Mouse (Mus musculus): ENCODE measurements around the gene Echs1. TPM values are rescaled to one million over a fixed set of nuclear protein-coding genes. Genes with fewer than 3 reads are reported as not detected.
A peak's percentile ranks its signal among the peaks of the same experiment; 100 is the strongest.

The Echs1 gene
- total RNA-seq, 2 experiments from 2014 or later: 12.6 to 20.1 TPM

- ATAC-seq (replicated peaks; ENCODE audit: low FRiP score, poor library complexity, severe bottlenecking): peak; percentile 40
These were observed 46.1 kb downstream of the Echs1 start for GRCm38 (mm10) chr7:140070042-140070711.

GRCm38 (mm10) chr7:140067397-140067796 is 48.9 kb downstream of the Echs1 start:
- no peak for ATAC-seq (replicated peaks; ENCODE audit: low FRiP score, poor library complexity, severe bottlenecking)

GRCm38 (mm10) chr7:140063092-140063491 is 53.2 kb downstream of the Echs1 start:
- ATAC-seq (replicated peaks; ENCODE audit: low FRiP score, poor library complexity, severe bottlenecking): no peak

GRCm38 (mm10) chr7:140062307-140062706 is 54.0 kb downstream of the Echs1 start:
- no peak for ATAC-seq (replicated peaks; ENCODE audit: low FRiP score, poor library complexity, severe bottlenecking)

GRCm38 (mm10) chr7:140061832-140062130 is 54.5 kb downstream of the Echs1 start:
- ATAC-seq (replicated peaks; ENCODE audit: low FRiP score, poor library complexity, severe bottlenecking): no peak

- no peak for ATAC-seq (replicated peaks; ENCODE audit: low FRiP score, poor library complexity, severe bottlenecking)
These were observed 55.1 kb downstream of the Echs1 start for GRCm38 (mm10) chr7:140060936-140061831.

GRCm38 (mm10) chr7:140059601-140060000 is 56.7 kb downstream of the Echs1 start:
- no peak for ATAC-seq (replicated peaks; ENCODE audit: low FRiP score, poor library complexity, severe bottlenecking)

GRCm38 (mm10) chr7:140058528-140058927 is 57.7 kb downstream of the Echs1 start:
- ATAC-seq (replicated peaks; ENCODE audit: low FRiP score, poor library complexity, severe bottlenecking): no peak

GRCm38 (mm10) chr7:140057413-140058407 is 58.6 kb downstream of the Echs1 start:
- ATAC-seq (replicated peaks; ENCODE audit: low FRiP score, poor library complexity, severe bottlenecking): no peak

Other genes with a start within 250 kb of the Echs1 start
- gene Kndc1, start 221.8 kb downstream of the Echs1 start, total RNA-seq (2015; ENCODE audit: low replicate concordance): not detected in 2 replicates
- not detected in 2 replicates for gene Kndc1, start 221.8 kb downstream of the Echs1 start, total RNA-seq (2017; ENCODE audit: low replicate concordance)
- gene Utf1, start 172.7 kb downstream of the Echs1 start, total RNA-seq (2015; ENCODE audit: low replicate concordance): not detected in 2 replicates
- not detected in 2 replicates for gene Utf1, start 172.7 kb downstream of the Echs1 start, total RNA-seq (2017; ENCODE audit: low replicate concordance)
- gene 6430531B16Rik, start 137.7 kb downstream of the Echs1 start, total RNA-seq (2015; ENCODE audit: low replicate concordance): not detected in 2 replicates
- gene 6430531B16Rik, start 137.7 kb downstream of the Echs1 start, total RNA-seq (2017; ENCODE audit: low replicate concordance): not detected in 2 replicates
- 9.2 and 9.4 TPM in 2 replicates for gene Adam8, start 123.9 kb downstream of the Echs1 start, total RNA-seq (2015; ENCODE audit: low replicate concordance)
- 3.3 and 5.2 TPM in 2 replicates for gene Adam8, start 123.9 kb downstream of the Echs1 start, total RNA-seq (2017; ENCODE audit: low replicate concordance)
- gene Zfp511, start 80.1 kb downstream of the Echs1 start, total RNA-seq (2015; ENCODE audit: low replicate concordance): 12.6 and 33.1 TPM in 2 replicates
- 4.0 and 12.8 TPM in 2 replicates for gene Zfp511, start 80.1 kb downstream of the Echs1 start, total RNA-seq (2017; ENCODE audit: low replicate concordance)
- 18.0 and 24.1 TPM in 2 replicates for gene Tubgcp2, start 79.8 kb downstream of the Echs1 start, total RNA-seq (2015; ENCODE audit: low replicate concordance)
- gene Tubgcp2, start 79.8 kb downstream of the Echs1 start, total RNA-seq (2017; ENCODE audit: low replicate concordance): 26.9 and 48.3 TPM in 2 replicates
- gene Msx3, start 67.4 kb downstream of the Echs1 start, total RNA-seq (2015; ENCODE audit: low replicate concordance): not detected in 2 replicates
- gene Msx3, start 67.4 kb downstream of the Echs1 start, total RNA-seq (2017; ENCODE audit: low replicate concordance): not detected in 2 replicates
- gene Caly, start 33.9 kb downstream of the Echs1 start, total RNA-seq (2015; ENCODE audit: low replicate concordance): not detected in 2 replicates
- not detected in 2 replicates for gene Caly, start 33.9 kb downstream of the Echs1 start, total RNA-seq (2017; ENCODE audit: low replicate concordance)
- not detected in 2 replicates for gene Prap1, start 23.1 kb downstream of the Echs1 start, total RNA-seq (2015; ENCODE audit: low replicate concordance)
- not detected in 2 replicates for gene Prap1, start 23.1 kb downstream of the Echs1 start, total RNA-seq (2017; ENCODE audit: low replicate concordance)
- gene Fuom, start 14.0 kb downstream of the Echs1 start, total RNA-seq (2015; ENCODE audit: low replicate concordance): not detected in 2 replicates
- not detected in 2 replicates for gene Fuom, start 14.0 kb downstream of the Echs1 start, total RNA-seq (2017; ENCODE audit: low replicate concordance)
- 6.8 TPM in 1 of 2 replicates, not detected in the other for gene Paox, start 677 bp downstream of the Echs1 start, total RNA-seq (2015; ENCODE audit: low replicate concordance)
- 2.0 and 2.8 TPM in 2 replicates for gene Paox, start 677 bp downstream of the Echs1 start, total RNA-seq (2017; ENCODE audit: low replicate concordance)
- gene Mtg1, start 21.1 kb upstream of the Echs1 start, total RNA-seq (2015; ENCODE audit: low replicate concordance): 7.6 TPM in 1 of 2 replicates, not detected in the other
- gene Mtg1, start 21.1 kb upstream of the Echs1 start, total RNA-seq (2017; ENCODE audit: low replicate concordance): 1.4 TPM in 1 of 2 replicates, not detected in the other
- not detected in 2 replicates for gene Sprn, start 38.4 kb upstream of the Echs1 start, total RNA-seq (2015; ENCODE audit: low replicate concordance)
- not detected in 2 replicates for gene Sprn, start 38.4 kb upstream of the Echs1 start, total RNA-seq (2017; ENCODE audit: low replicate concordance)
- not detected in 2 replicates for gene Olfr522, start 48.3 kb upstream of the Echs1 start, total RNA-seq (2015; ENCODE audit: low replicate concordance)
- not detected in 2 replicates for gene Olfr522, start 48.3 kb upstream of the Echs1 start, total RNA-seq (2017; ENCODE audit: low replicate concordance)
- not detected in 2 replicates for gene Olfr523, start 56.7 kb upstream of the Echs1 start, total RNA-seq (2015; ENCODE audit: low replicate concordance)
- not detected in 2 replicates for gene Olfr523, start 56.7 kb upstream of the Echs1 start, total RNA-seq (2017; ENCODE audit: low replicate concordance)
- not detected in 2 replicates for gene Olfr524, start 89.5 kb upstream of the Echs1 start, total RNA-seq (2015; ENCODE audit: low replicate concordance)
- not detected in 2 replicates for gene Olfr524, start 89.5 kb upstream of the Echs1 start, total RNA-seq (2017; ENCODE audit: low replicate concordance)
- not detected in 2 replicates for gene Cd163l1, start 101.8 kb upstream of the Echs1 start, total RNA-seq (2015; ENCODE audit: low replicate concordance)
- not detected in 2 replicates for gene Cd163l1, start 101.8 kb upstream of the Echs1 start, total RNA-seq (2017; ENCODE audit: low replicate concordance)
- 0.42 TPM in 1 of 2 replicates, not detected in the other for gene 5830411N06Rik, start 130.8 kb upstream of the Echs1 start, total RNA-seq (2015; ENCODE audit: low replicate concordance)
- not detected in 2 replicates for gene 5830411N06Rik, start 130.8 kb upstream of the Echs1 start, total RNA-seq (2017; ENCODE audit: low replicate concordance)
- not detected in 2 replicates for gene Olfr525, start 204.4 kb upstream of the Echs1 start, total RNA-seq (2015; ENCODE audit: low replicate concordance)
- not detected in 2 replicates for gene Olfr525, start 204.4 kb upstream of the Echs1 start, total RNA-seq (2017; ENCODE audit: low replicate concordance)
- gene Olfr527, start 217.5 kb upstream of the Echs1 start, total RNA-seq (2015; ENCODE audit: low replicate concordance): not detected in 2 replicates
- gene Olfr527, start 217.5 kb upstream of the Echs1 start, total RNA-seq (2017; ENCODE audit: low replicate concordance): not detected in 2 replicates
- not detected in 2 replicates for gene Olfr60, start 245.2 kb upstream of the Echs1 start, total RNA-seq (2015; ENCODE audit: low replicate concordance)
- not detected in 2 replicates for gene Olfr60, start 245.2 kb upstream of the Echs1 start, total RNA-seq (2017; ENCODE audit: low replicate concordance)

Measured in erythroid progenitor cell, adult 5-6 weeks (primary cell).